Mouse (Mus musculus) lung, adult 2 months (tissue): ENCODE data around the gene Vash2.

Experiments
- CTCF ChIP-seq: fragments of 200-500 bp; IDR thresholded peaks from 2 replicates; pipeline ENCODE4 v1.5.1; 2011; ENCODE audit warnings: mild to moderate bottlenecking, low read length, control low read depth; ENCODE audit not compliant: insufficient read depth
- POLR2A ChIP-seq: fragments of 200-500 bp; IDR thresholded peaks from 2 replicates; pipeline ENCODE4 v1.6.1; 2011; ENCODE audit warnings: low read depth, mild to moderate bottlenecking, control low read depth, low read length, borderline replicate concordance; ENCODE audit errors: extremely low read depth

DNA sequence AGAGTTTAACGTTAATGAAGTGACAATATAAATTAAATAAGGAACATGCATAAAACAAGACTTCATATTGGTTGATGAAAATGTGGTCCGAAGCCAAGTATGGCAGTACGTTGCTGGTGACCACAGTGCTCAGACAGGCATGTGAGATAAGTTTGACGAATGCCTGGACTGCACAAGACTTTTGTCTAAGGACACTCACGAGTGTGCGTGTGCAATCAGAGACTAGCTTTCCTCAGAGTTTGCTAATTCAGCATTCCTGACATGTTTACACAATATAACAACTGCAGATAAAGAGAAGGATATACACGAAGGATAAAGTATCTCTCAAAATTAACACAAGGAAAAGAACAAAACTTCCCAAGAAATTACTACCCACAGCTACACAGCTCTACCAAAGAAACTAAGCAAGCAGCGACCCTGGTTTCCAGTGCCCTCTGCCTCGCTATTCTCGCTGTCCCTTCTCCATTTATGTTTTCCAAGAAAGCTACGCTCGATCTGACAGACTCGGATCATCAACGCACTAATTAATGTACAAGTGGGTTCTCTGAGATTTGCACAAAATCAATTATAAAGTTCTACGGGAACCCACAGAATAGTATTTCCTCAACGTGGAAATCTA lies 51.2 kb downstream of the Vash2 start:
- TF ChIP-seq CTCF: no peak
- no peak for TF ChIP-seq POLR2A
